Mouse (Mus musculus) left cerebral cortex, postnatal 4 days (tissue): ENCODE data around the gene Hsf2bp. TPM values are rescaled to one million over a fixed set of nuclear protein-coding genes. Genes with fewer than 3 reads are reported as not detected.

Source experiments
- DNase-seq: peaks from one replicate; pipeline ENCODE4 v3.0.0-alpha.2; 2022
- intact Hi-C: fragments of 180-260 bp; cut with DNase I; formaldehyde crosslinking; loops from one replicate; pipeline ENCODE4 v1.15.1; 2025
- total RNA-seq, 2 experiments: library from RNA; stranded (reverse); gene quantifications; 2 replicates each; pipeline ENCODE4 v1.2.3; 2021

Gene Hsf2bp
- total RNA-seq, 2 experiments from 2014 or later = 1.4 to 1.6 TPM

GRCm38 (mm10) chr17:31993354-31993753, 42.8 kb downstream of the Hsf2bp start:
- intact Hi-C loops = no loop called here

GRCm38 (mm10) chr17:31992004-31992403, 44.1 kb downstream of the Hsf2bp start:
- DNase-seq = no peak

More at GRCm38 (mm10) chr17:31993354-31993753, 42.8 kb downstream of the Hsf2bp start:
- DNase-seq = no peak

GRCm38 (mm10) chr17:31989035-31989434, 47.1 kb downstream of the Hsf2bp start:
- intact Hi-C loops = no loop called here
- DNase-seq = no peak

More at GRCm38 (mm10) chr17:31992004-31992403, 44.1 kb downstream of the Hsf2bp start:
- intact Hi-C loops = no loop called here

GRCm38 (mm10) chr17:31986915-31987314, 49.2 kb downstream of the Hsf2bp start:
- DNase-seq = no peak
- intact Hi-C loops = no loop called here

- no peak for DNase-seq
- intact Hi-C loops = no loop called here
Observed at GRCm38 (mm10) chr17:31983491-31983890, 52.7 kb downstream of the Hsf2bp start.

- intact Hi-C loops = no loop called here
Observed at GRCm38 (mm10) chr17:31982326-31983190, 53.6 kb downstream of the Hsf2bp start.

GRCm38 (mm10) chr17:31979888-31980287, 56.3 kb downstream of the Hsf2bp start:
- no peak for DNase-seq

More at GRCm38 (mm10) chr17:31982326-31983190, 53.6 kb downstream of the Hsf2bp start:
- DNase-seq = no peak

GRCm38 (mm10) chr17:31977131-31977530, 59.0 kb downstream of the Hsf2bp start:
- DNase-seq = no peak
- intact Hi-C loops = no loop called here

More at GRCm38 (mm10) chr17:31979888-31980287, 56.3 kb downstream of the Hsf2bp start:
- intact Hi-C loops = no loop called here

GRCm38 (mm10) chr17:31976501-31976900, 59.6 kb downstream of the Hsf2bp start:
- intact Hi-C loops = no loop called here
- no peak for DNase-seq

GRCm38 (mm10) chr17:31974694-31975093, 61.5 kb downstream of the Hsf2bp start:
- no peak for DNase-seq
- intact Hi-C loops = no loop called here

GRCm38 (mm10) chr17:31973664-31974230, 62.4 kb downstream of the Hsf2bp start:
- intact Hi-C loops = no loop called here
- no peak for DNase-seq

- intact Hi-C loops = no loop called here
- DNase-seq = no peak
Observed at GRCm38 (mm10) chr17:31970890-31971289, 65.3 kb downstream of the Hsf2bp start.

GRCm38 (mm10) chr17:31968801-31969200, 67.3 kb downstream of the Hsf2bp start:
- intact Hi-C loops = loop anchor here (10.0 kb wide), 1 partner anchor 46 kb away; no protein-coding TSS in a partner anchor

GRCm38 (mm10) chr17:31967311-31967710, 68.8 kb downstream of the Hsf2bp start:
- intact Hi-C loops = loop anchor here (10.0 kb wide), 1 partner anchor 47 kb away; no protein-coding TSS in a partner anchor

More at GRCm38 (mm10) chr17:31968801-31969200, 67.3 kb downstream of the Hsf2bp start:
- DNase-seq = no peak

GRCm38 (mm10) chr17:31966566-31966965, 69.6 kb downstream of the Hsf2bp start:
- DNase-seq = no peak
- intact Hi-C loops = loop anchor here (10.0 kb wide), 1 partner anchor 48 kb away; no protein-coding TSS in a partner anchor

More at GRCm38 (mm10) chr17:31967311-31967710, 68.8 kb downstream of the Hsf2bp start:
- DNase-seq = no peak

- DNase-seq = no peak
- intact Hi-C loops = loop anchor here (10.0 kb wide), 1 partner anchor 49 kb away; no protein-coding TSS in a partner anchor
Observed at GRCm38 (mm10) chr17:31965623-31966022, 70.5 kb downstream of the Hsf2bp start.

- intact Hi-C loops = loop anchor here (10.0 kb wide), 1 partner anchor 52 kb away; no protein-coding TSS in a partner anchor
- DNase-seq = no peak
Observed at GRCm38 (mm10) chr17:31962930-31963329, 73.2 kb downstream of the Hsf2bp start.

- intact Hi-C loops = loop anchor here (10.0 kb wide), 1 partner anchor 53 kb away; no protein-coding TSS in a partner anchor
- no peak for DNase-seq
Observed at GRCm38 (mm10) chr17:31962281-31962680, 73.9 kb downstream of the Hsf2bp start.

- intact Hi-C loops = no loop called here
- no peak for DNase-seq
Observed at GRCm38 (mm10) chr17:31954551-31955140, 81.5 kb downstream of the Hsf2bp start.

- no peak for DNase-seq
- intact Hi-C loops = no loop called here
Observed at GRCm38 (mm10) chr17:31949076-31949475, 87.1 kb downstream of the Hsf2bp start.

GRCm38 (mm10) chr17:31946436-31946835, 89.7 kb downstream of the Hsf2bp start:
- intact Hi-C loops = no loop called here
- DNase-seq = no peak
